Mouse (Mus musculus) erythroblast, embryonic 14.5 days (primary cell): ENCODE data around the gene Tmprss11c. TPM values are rescaled to one million over a fixed set of nuclear protein-coding genes. Genes with fewer than 3 reads are reported as not detected.

ENCODE experiments used
- H3K27me3 ChIP-seq: 2 replicates; pipeline ENCODE4 v1.6.1; 2012; ENCODE audit warnings: inconsistent platforms; ENCODE audit not compliant: control insufficient read depth
- H3K36me3 ChIP-seq: 2 replicates; pipeline ENCODE4 v1.6.1; 2012; ENCODE audit warnings: mild to moderate bottlenecking, inconsistent platforms; ENCODE audit not compliant: control insufficient read depth
- H3K4me1 ChIP-seq: 2 replicates; pipeline ENCODE4 v1.6.1; 2012; ENCODE audit warnings: inconsistent platforms; ENCODE audit not compliant: control insufficient read depth
- H3K4me3 ChIP-seq: replicated peaks from 2 replicates; pipeline ENCODE3; 2012; ENCODE audit warnings: moderate library complexity, mild to moderate bottlenecking, inconsistent platforms
- H3K9me3 ChIP-seq: 2 replicates; pipeline ENCODE4 v1.6.1; 2012; ENCODE audit warnings: low read length, inconsistent platforms, mixed read lengths; ENCODE audit not compliant: control insufficient read depth
- GATA1 ChIP-seq: IDR thresholded peaks from 2 replicates; pipeline ENCODE4 v1.6.1; 2012; ENCODE audit warnings: low read length, inconsistent platforms, mixed read lengths
- TAL1 ChIP-seq: IDR thresholded peaks from 3 replicates; pipeline ENCODE4 v1.6.1; 2012; ENCODE audit warnings: low read length, inconsistent platforms, mixed read lengths
- polyA plus RNA-seq: library from polyadenylated mRNA; stranded (reverse); fragments of >175 nt; gene quantifications from 2 replicates; pipeline ENCODE4 v1.2.3, GENCODE M21; 2012

Tmprss11c gene
- polyA plus RNA-seq, 1 experiment, result not detected

- no peak overlapping the region for H3K4me3 ChIP-seq
- no peak for TF ChIP-seq GATA1
- TF ChIP-seq TAL1, result no peak
- H3K36me3 ChIP-seq, result no peaks in the 10 kb centered on the region
- H3K4me1 ChIP-seq, result no peaks in the 10 kb centered on the region
- H3K9me3 ChIP-seq, result no peaks in the 10 kb centered on the region
- no peaks in the 10 kb centered on the region for H3K27me3 ChIP-seq
Measured at GRCm38 (mm10) chr5:86191356-86191755, 97.8 kb downstream of the Tmprss11c start.

GRCm38 (mm10) chr5:86190770-86191169 lies 98.3 kb downstream of the Tmprss11c start:
- H3K36me3 ChIP-seq, result no peaks in the 10 kb centered on the region
- H3K27me3 ChIP-seq, result no peaks in the 10 kb centered on the region
- no peaks in the 10 kb centered on the region for H3K9me3 ChIP-seq
- no peak overlapping the region for H3K4me3 ChIP-seq
- no peaks in the 10 kb centered on the region for H3K4me1 ChIP-seq
- TF ChIP-seq TAL1 (no peak), GATA1 (no peak)

GRCm38 (mm10) chr5:86190290-86190689 lies 98.8 kb downstream of the Tmprss11c start:
- Histone ChIP-seq H3K9me3 (no peaks in the 10 kb centered on the region), H3K4me3 (no peak overlapping the region), H3K36me3 (no peaks in the 10 kb centered on the region), H3K4me1 (no peaks in the 10 kb centered on the region), H3K27me3 (no peaks in the 10 kb centered on the region)
- TF ChIP-seq GATA1 (no peak), TAL1 (no peak)

- Histone ChIP-seq H3K4me1 (no peaks in the 10 kb centered on the region), H3K27me3 (no peaks in the 10 kb centered on the region), H3K36me3 (no peaks in the 10 kb centered on the region), H3K9me3 (no peaks in the 10 kb centered on the region), H3K4me3 (no peak overlapping the region)
- no peak for TF ChIP-seq TAL1
- TF ChIP-seq GATA1, result no peak
Measured at GRCm38 (mm10) chr5:86187441-86187840, 101.7 kb downstream of the Tmprss11c start.

Other genes with a start within 250 kb of the Tmprss11c start
- 0.46 and 0.48 TPM in 2 replicates for gene Cenpc1, start 223.7 kb downstream of the Tmprss11c start, polyA plus RNA-seq
- gene Stap1, start 217.6 kb downstream of the Tmprss11c start, polyA plus RNA-seq, result 0.08 TPM in 1 of 2 replicates, not detected in the other
- under 0.01 and 0.01 TPM in 2 replicates for gene Uba6, start 116.5 kb downstream of the Tmprss11c start, polyA plus RNA-seq
- not detected in 2 replicates for gene Gnrhr, start 91.4 kb downstream of the Tmprss11c start, polyA plus RNA-seq
- gene Tmprss11d, start 84.1 kb upstream of the Tmprss11c start, polyA plus RNA-seq, result not detected in 2 replicates
- gene Tmprss11a, start 179.7 kb upstream of the Tmprss11c start, polyA plus RNA-seq, result not detected in 2 replicates
- not detected in 2 replicates for gene Tmprss11g, start 229.3 kb upstream of the Tmprss11c start, polyA plus RNA-seq